Mouse (Mus musculus) MEL (cell line): Measurements from ENCODE around the gene Vps11. TPM values are rescaled to one million over a fixed set of nuclear protein-coding genes. Genes with fewer than 3 reads are reported as not detected.
A peak's percentile ranks its signal among the peaks of the same experiment; 100 is the strongest.
"Not testable (repeated sequence)": the region's sequence is repeated elsewhere in the genome, so short reads cannot be mapped to it uniquely, and the experiment has no call there.

ENCODE experiments used
- DNase-seq: peaks from one replicate; pipeline ENCODE4 v3.0.0; 2011; ENCODE audit warnings: low read depth, low spot score
- H3K27ac ChIP-seq: 2 replicates; pipeline ENCODE4 v1.5.1; 2012; ENCODE audit warnings: low read depth, mild to moderate bottlenecking, control low read depth, low read length, moderate library complexity; ENCODE audit not compliant: control insufficient read depth
- H3K27me3 ChIP-seq, 2 experiments: fragments of 150-350 bp in 1 of 2; sonication (generic) in 1 of 2; 2 replicates each; pipeline ENCODE4 v1.6.1; 2012; ENCODE audit warnings: low read length in 2 of 2, mild to moderate bottlenecking in 2 of 2, improper control_type of control experiment in 1 of 2, moderate library complexity in 1 of 2; ENCODE audit not compliant: insufficient read depth in 2 of 2, control insufficient read depth in 1 of 2
- H3K36me3 ChIP-seq, 2 experiments: 2 replicates each; pipeline ENCODE4 v1.6.1; 2012 to 2014; ENCODE audit warnings: low read length in 2 of 2, improper control_type of control experiment in 1 of 2, inconsistent platforms in 1 of 2, mild to moderate bottlenecking in 1 of 2; ENCODE audit not compliant: insufficient read depth in 2 of 2, control insufficient read depth in 1 of 2
- H3K4me1 ChIP-seq, 2 experiments: fragments of 150-350 bp in 1 of 2; sonication (generic) in 1 of 2; 2 replicates each; pipeline ENCODE4 v1.6.1; 2012; ENCODE audit warnings: low read length in 2 of 2, improper control_type of control experiment in 1 of 2, mild to moderate bottlenecking in 1 of 2; ENCODE audit not compliant: insufficient read depth in 2 of 2, control insufficient read depth in 1 of 2
- H3K4me3 ChIP-seq, 2 experiments: fragments of 150-350 bp in 1 of 2; sonication (generic) in 1 of 2; 2 replicates each; pipeline ENCODE4 v1.5.1; 2012; ENCODE audit warnings: low read depth in 2 of 2, low read length in 2 of 2, mild to moderate bottlenecking in 2 of 2, moderate library complexity in 2 of 2, control low read depth in 1 of 2, improper control_type of control experiment in 1 of 2; ENCODE audit not compliant: control insufficient read depth in 1 of 2, insufficient read depth in 1 of 2
- H3K79me2 ChIP-seq: 2 replicates; pipeline ENCODE4 v1.6.1; 2012; ENCODE audit warnings: mild to moderate bottlenecking, low read length, moderate library complexity; ENCODE audit not compliant: control insufficient read depth, poor library complexity, insufficient read depth
- H3K9ac ChIP-seq: 2 replicates; pipeline ENCODE4 v1.6.1; 2012; ENCODE audit warnings: low read depth, mild to moderate bottlenecking, control low read depth, low read length, moderate library complexity; ENCODE audit not compliant: control insufficient read depth, poor library complexity, severe bottlenecking
- H3K9me3 ChIP-seq: fragments of 150-350 bp; sonication (generic); replicated peaks from 2 replicates; pipeline ENCODE4 v1.6.1; 2012; ENCODE audit warnings: mild to moderate bottlenecking, low read length, improper control_type of control experiment, moderate library complexity; ENCODE audit not compliant: insufficient read depth
- CHD2 ChIP-seq: IDR thresholded peaks from 2 replicates; pipeline ENCODE4 v1.6.1; 2011; ENCODE audit warnings: low read length, improper control_type of control experiment
- CTCF ChIP-seq, 3 experiments: IDR thresholded peaks in 2 of 3; conservative IDR thresholded peaks in 1 of 3; 2 replicates each; pipeline ENCODE4 v1.5.1; 2011 to 2012; ENCODE audit warnings: low read length in 3 of 3, low read depth in 2 of 3, mild to moderate bottlenecking in 2 of 3, improper control_type of control experiment in 1 of 3, inconsistent platforms in 1 of 3, mixed read lengths in 1 of 3, moderate library complexity in 1 of 3; ENCODE audit not compliant: control insufficient read depth in 1 of 3, insufficient read depth in 1 of 3, poor library complexity in 1 of 3, severe bottlenecking in 1 of 3
- EP300 ChIP-seq, 2 experiments: IDR thresholded peaks; 2 replicates each; pipeline ENCODE4 v1.6.1; 2011; ENCODE audit warnings: improper control_type of control experiment in 2 of 2, low read length in 2 of 2, low read depth in 1 of 2, mild to moderate bottlenecking in 1 of 2
- ETS1 ChIP-seq: IDR thresholded peaks from 2 replicates; pipeline ENCODE4 v1.6.1; 2012; ENCODE audit warnings: low read depth, mild to moderate bottlenecking, inconsistent platforms, low read length, improper control_type of control experiment, moderate library complexity
- HCFC1 ChIP-seq: IDR thresholded peaks from 2 replicates; pipeline ENCODE4 v1.6.1; 2012; ENCODE audit warnings: low read depth, mild to moderate bottlenecking, inconsistent platforms, low read length, improper control_type of control experiment, moderate library complexity
- JUND ChIP-seq: IDR thresholded peaks from 2 replicates; pipeline ENCODE4 v1.6.1; 2011; ENCODE audit warnings: low read depth, mild to moderate bottlenecking, improper control_type of control experiment, low read length
- MAFK ChIP-seq: IDR thresholded peaks from 2 replicates; pipeline ENCODE4 v1.6.1; 2011; ENCODE audit warnings: low read depth, mild to moderate bottlenecking, low read length, improper control_type of control experiment, borderline replicate concordance
- MAZ ChIP-seq: IDR thresholded peaks from 2 replicates; pipeline ENCODE4 v1.6.1; 2012; ENCODE audit warnings: low read depth, mild to moderate bottlenecking, inconsistent platforms, low read length, improper control_type of control experiment
- MYB ChIP-seq: IDR thresholded peaks from 2 replicates; pipeline ENCODE4 v1.6.1; 2011; ENCODE audit warnings: mild to moderate bottlenecking, low read depth, low read length, improper control_type of control experiment
- NELFE ChIP-seq: IDR thresholded peaks from 2 replicates; pipeline ENCODE4 v1.6.1; 2011; ENCODE audit warnings: low read depth, low read length, improper control_type of control experiment
- NRF1 ChIP-seq: IDR thresholded peaks from 2 replicates; pipeline ENCODE4 v1.6.1; 2014; ENCODE audit warnings: low read depth, mild to moderate bottlenecking, inconsistent platforms, low read length, improper control_type of control experiment, moderate library complexity; ENCODE audit not compliant: poor library complexity, insufficient read depth, severe bottlenecking
- RCOR1 ChIP-seq: IDR thresholded peaks from 2 replicates; pipeline ENCODE4 v1.6.1; 2012; ENCODE audit warnings: low read depth, mild to moderate bottlenecking, inconsistent platforms, low read length, improper control_type of control experiment
- TBP ChIP-seq: IDR thresholded peaks from 2 replicates; pipeline ENCODE4 v1.8.0; 2011; ENCODE audit warnings: low read depth, low read length, improper control_type of control experiment
- TCF12 ChIP-seq: IDR thresholded peaks from 2 replicates; pipeline ENCODE4 v1.6.1; 2014; ENCODE audit warnings: low read depth, mild to moderate bottlenecking, inconsistent platforms, low read length, improper control_type of control experiment, moderate library complexity
- ZKSCAN1 ChIP-seq: IDR thresholded peaks from 2 replicates; pipeline ENCODE4 v1.6.1; 2012; ENCODE audit warnings: low read depth, mild to moderate bottlenecking, inconsistent platforms, low read length, improper control_type of control experiment, moderate library complexity
- ZNF384 ChIP-seq: IDR thresholded peaks from 2 replicates; pipeline ENCODE4 v1.6.1; 2012; ENCODE audit warnings: low read depth, mild to moderate bottlenecking, inconsistent platforms, low read length, improper control_type of control experiment
- polyA plus RNA-seq, 2 experiments: library from polyadenylated mRNA; stranded (reverse) in 1 of 2; unstranded in 1 of 2; fragments of >175 nt in 1 of 2; fragments of >200 nt in 1 of 2; gene quantifications; 2 replicates each; pipeline versions ENCODE4 v1.2.1 to v1.2.4; 2012; ENCODE audit warnings: low replicate concordance in 2 of 2, low read depth in 1 of 2; ENCODE audit not compliant: insufficient read length in 2 of 2, insufficient read depth in 1 of 2, missing spikeins in 1 of 2
- total RNA-seq: library from RNA; depleted of rRNA; stranded (reverse); fragments of 300-350 nt; gene quantifications from 2 replicates; pipeline ENCODE4 v1.2.3, GENCODE M21; 2012; rRNA removed

Vps11 gene
- total and polyA plus RNA-seq, 3 experiments, result 18.6 to 27.1 TPM; not detected in 1

DNA sequence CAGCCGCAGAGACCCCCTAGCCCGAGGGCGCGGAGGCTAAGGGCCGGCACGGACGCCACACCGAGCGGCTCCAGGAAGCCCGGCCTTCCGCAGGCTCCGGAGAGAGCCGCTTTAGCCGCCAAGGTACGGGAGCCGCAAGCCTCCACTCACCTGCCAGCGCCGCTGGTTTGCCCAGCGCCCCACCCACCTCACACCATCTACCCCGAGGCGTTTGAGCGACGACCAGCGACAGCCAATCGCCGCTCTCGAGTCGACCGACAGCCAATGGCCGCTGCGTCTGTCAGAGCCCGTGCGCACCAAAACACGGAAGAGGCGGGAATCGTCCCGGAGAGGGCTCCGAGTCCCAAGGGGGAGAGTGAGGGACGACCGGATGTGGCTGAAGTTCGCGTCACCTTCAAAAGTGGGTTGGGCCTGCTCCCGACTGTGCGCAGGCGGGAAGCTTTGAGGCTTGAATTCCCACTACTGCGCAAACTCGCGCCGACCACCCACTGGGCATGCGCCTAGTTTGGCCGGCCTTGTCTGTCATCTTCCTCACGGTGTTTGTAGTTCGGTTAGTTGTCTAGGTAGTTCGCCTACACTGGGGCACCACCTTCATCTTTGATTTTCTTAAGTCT is 55.9 kb downstream of the Vps11 start, which contains the start of gene Hinfp (continued):
- TF ChIP-seq NRF1 (peak; percentile 96), CHD2 (no peak), MAZ (no peak; the same call in 1 of the 2 replicates), HCFC1 (peak; percentile 94), CTCF (IDR thresholded peaks at IDR 0.05 in 2 of 3, conservative IDR thresholded peaks at IDR 0.05 in 1 of 3; ENCODE audit: control insufficient read depth in 1 of 3, insufficient read depth in 1 of 3, low read depth in 2 of 3, low read length in 3 of 3, poor library complexity in 1 of 3, severe bottlenecking in 1 of 3) (no peak), ZKSCAN1 (peak; percentile 88), TBP (peak; percentile 83), MAFK (no peak), NELFE (peak; percentile 95), RCOR1 (peak; percentile 24; the same call in 1 of the 2 replicates), ETS1 (0 out of 2 replicates have a peak, but pooled peaks have one; percentile 54), EP300 (IDR thresholded peaks at IDR 0.05; ENCODE audit: low read depth in 1 of 2, low read length in 2 of 2) (no peak; a peak in 1 of 4 replicates), TCF12 (peak; percentile 28), MYB (no peak), JUND (no peak)
- TF ChIP-seq, all 39 proteins: peak for 20

DNA sequence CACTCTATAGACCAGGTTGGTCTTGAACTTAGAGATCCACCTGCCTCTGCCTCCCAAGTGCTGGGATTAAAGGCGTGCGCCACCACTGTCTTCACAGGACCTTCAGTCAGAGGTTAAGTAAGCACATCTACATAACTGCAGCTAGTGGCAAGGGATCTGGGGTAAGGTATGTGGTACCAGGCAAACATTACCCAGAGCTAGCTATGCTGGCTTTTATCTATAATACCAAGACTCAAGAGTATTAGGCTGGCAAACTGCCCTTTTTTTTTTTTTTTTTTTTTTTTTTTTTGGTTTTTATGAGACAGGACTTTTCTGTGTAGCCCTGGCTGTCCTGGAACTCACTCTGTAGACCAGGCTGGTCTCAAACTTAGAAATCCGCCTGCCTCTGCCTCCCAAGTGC is 61.5 kb downstream of the Vps11 start:
- not testable (repeated sequence) for H3K4me3 ChIP-seq, H3K4me1 ChIP-seq, H3K9ac ChIP-seq, H3K79me2 ChIP-seq, H3K27ac ChIP-seq, H3K36me3 ChIP-seq, H3K9me3 ChIP-seq, H3K27me3 ChIP-seq
- peak; percentile 83 for TF ChIP-seq ZNF384
- DNase-seq, result peak; percentile 24

Other genes starting within 250 kb of the Vps11 start
- gene Gm49380, start 248.2 kb downstream of the Vps11 start, total RNA-seq, result not detected in 2 replicates
- gene Gm49380, start 248.2 kb downstream of the Vps11 start, polyA plus RNA-seq, result under 1 TPM in 1 of 2 experiments, not detected in 1; 0.24 TPM
- gene Rnf26, start 248.2 kb downstream of the Vps11 start, total RNA-seq, result 13.3 and 14.0 TPM in 2 replicates
- gene Rnf26, start 248.2 kb downstream of the Vps11 start, polyA plus RNA-seq, result 10 to 100 TPM in 1 of 2 experiments, not detected in 1; 55.1 TPM
- gene Mcam, start 227.2 kb downstream of the Vps11 start, total RNA-seq, result 0.10 and 0.15 TPM in 2 replicates
- gene Mcam, start 227.2 kb downstream of the Vps11 start, polyA plus RNA-seq, result under 1 TPM in 1 of 2 experiments, not detected in 1; 0.88 TPM
- gene Cbl, start 127.6 kb downstream of the Vps11 start, total RNA-seq, result 9.1 and 14.9 TPM in 2 replicates
- gene Cbl, start 127.6 kb downstream of the Vps11 start, polyA plus RNA-seq, result 10 to 100 TPM; 36.8 to 41.1 TPM
- gene Ccdc153, start 121.0 kb downstream of the Vps11 start, total RNA-seq, result not detected in 2 replicates
- not detected for gene Ccdc153, start 121.0 kb downstream of the Vps11 start, polyA plus RNA-seq
- gene Pdzd3, start 110.2 kb downstream of the Vps11 start, total RNA-seq, result not detected in 2 replicates
- gene Pdzd3, start 110.2 kb downstream of the Vps11 start, polyA plus RNA-seq, result under 1 TPM in 1 of 2 experiments, not detected in 1; 0.06 TPM
- gene Nlrx1, start 93.1 kb downstream of the Vps11 start, total RNA-seq, result 1.2 and 1.5 TPM in 2 replicates
- 1 to 10 TPM in 1 of 2 experiments, not detected in 1; 7.0 TPM for gene Nlrx1, start 93.1 kb downstream of the Vps11 start, polyA plus RNA-seq
- 2.5 and 4.1 TPM in 2 replicates for gene Abcg4, start 73.1 kb downstream of the Vps11 start, total RNA-seq
- 10 to 100 TPM in 1 of 2 experiments, not detected in 1; 17.1 TPM for gene Abcg4, start 73.1 kb downstream of the Vps11 start, polyA plus RNA-seq
- 14.3 and 16.4 TPM in 2 replicates for gene Hinfp, start 56.0 kb downstream of the Vps11 start, total RNA-seq
- 10 to 100 TPM in 1 of 2 experiments, not detected in 1; 31.3 TPM for gene Hinfp, start 56.0 kb downstream of the Vps11 start, polyA plus RNA-seq
- 4.3 and 4.7 TPM in 2 replicates for gene C2cd2l, start 41.4 kb downstream of the Vps11 start, total RNA-seq
- 10 to 100 TPM in 1 of 2 experiments, not detected in 1; 10.9 TPM for gene C2cd2l, start 41.4 kb downstream of the Vps11 start, polyA plus RNA-seq
- gene Dpagt1, start 35.7 kb downstream of the Vps11 start, total RNA-seq, result 12.7 and 14.9 TPM in 2 replicates
- gene Dpagt1, start 35.7 kb downstream of the Vps11 start, polyA plus RNA-seq, result 10 to 100 TPM in 1 of 2 experiments, not detected in 1; 43.5 TPM
- gene H2afx, start 27.0 kb downstream of the Vps11 start, total RNA-seq, result 805 and 828 TPM in 2 replicates
- gene H2afx, start 27.0 kb downstream of the Vps11 start, polyA plus RNA-seq, result 10 to 100 TPM in 1 of 2 experiments, not detected in 1; 89.6 TPM
- 110 and 145 TPM in 2 replicates for gene Hmbs, start 17.4 kb downstream of the Vps11 start, total RNA-seq
- gene Hmbs, start 17.4 kb downstream of the Vps11 start, polyA plus RNA-seq, result 100 to 1,000 TPM in 1 of 2 experiments, not detected in 1; 138 TPM
- gene Hyou1, start 17.8 kb upstream of the Vps11 start, total RNA-seq, result 137 and 186 TPM in 2 replicates
- 100 to 1,000 TPM in 1 of 2 experiments, not detected in 1; 160 TPM for gene Hyou1, start 17.8 kb upstream of the Vps11 start, polyA plus RNA-seq
- 29.0 and 31.9 TPM in 2 replicates for gene Slc37a4, start 35.2 kb upstream of the Vps11 start, total RNA-seq
- 10 to 100 TPM in 1 of 2 experiments, not detected in 1; 35.3 TPM for gene Slc37a4, start 35.2 kb upstream of the Vps11 start, polyA plus RNA-seq
- 2,496 and 2,743 TPM in 2 replicates for gene Rps25, start 45.5 kb upstream of the Vps11 start, total RNA-seq
- gene Rps25, start 45.5 kb upstream of the Vps11 start, polyA plus RNA-seq, result 1,000 to 10,000 TPM in 1 of 2 experiments, not detected in 1; 3,114 TPM
- 121 and 140 TPM in 2 replicates for gene Trappc4, start 45.9 kb upstream of the Vps11 start, total RNA-seq
- gene Trappc4, start 45.9 kb upstream of the Vps11 start, polyA plus RNA-seq, result 100 to 1,000 TPM in 1 of 2 experiments, not detected in 1; 129 TPM
- gene Ccdc84, start 56.9 kb upstream of the Vps11 start, total RNA-seq, result 13.2 and 18.7 TPM in 2 replicates
- gene Ccdc84, start 56.9 kb upstream of the Vps11 start, polyA plus RNA-seq, result 10 to 100 TPM in 1 of 2 experiments, not detected in 1; 18.0 TPM
- 0.08 TPM in 1 of 2 replicates, not detected in the other for gene Foxr1, start 79.5 kb upstream of the Vps11 start, total RNA-seq
- gene Foxr1, start 79.5 kb upstream of the Vps11 start, polyA plus RNA-seq, result under 1 TPM in 1 of 2 experiments, not detected in 1; 0.07 TPM
- gene Upk2, start 93.3 kb upstream of the Vps11 start, total RNA-seq, result not detected in 2 replicates
- gene Upk2, start 93.3 kb upstream of the Vps11 start, polyA plus RNA-seq, result not detected
- gene Bcl9l, start 121.2 kb upstream of the Vps11 start, total RNA-seq, result 0.58 and 0.78 TPM in 2 replicates
- 1 to 10 TPM in 1 of 2 experiments, not detected in 1; 5.1 TPM for gene Bcl9l, start 121.2 kb upstream of the Vps11 start, polyA plus RNA-seq
- not detected in 2 replicates for gene Cxcr5, start 200.2 kb upstream of the Vps11 start, total RNA-seq
- gene Cxcr5, start 200.2 kb upstream of the Vps11 start, polyA plus RNA-seq, result under 1 TPM in 1 of 2 experiments, not detected in 1; 0.18 TPM
- 35.9 and 44.6 TPM in 2 replicates for gene Ddx6, start 243.2 kb upstream of the Vps11 start, total RNA-seq
- gene Ddx6, start 243.2 kb upstream of the Vps11 start, polyA plus RNA-seq, result 10 to 100 TPM; 41.9 to 96.5 TPM